Mouse (Mus musculus): ENCODE measurements around the gene Actn4.

The Actn4 gene

DNA sequence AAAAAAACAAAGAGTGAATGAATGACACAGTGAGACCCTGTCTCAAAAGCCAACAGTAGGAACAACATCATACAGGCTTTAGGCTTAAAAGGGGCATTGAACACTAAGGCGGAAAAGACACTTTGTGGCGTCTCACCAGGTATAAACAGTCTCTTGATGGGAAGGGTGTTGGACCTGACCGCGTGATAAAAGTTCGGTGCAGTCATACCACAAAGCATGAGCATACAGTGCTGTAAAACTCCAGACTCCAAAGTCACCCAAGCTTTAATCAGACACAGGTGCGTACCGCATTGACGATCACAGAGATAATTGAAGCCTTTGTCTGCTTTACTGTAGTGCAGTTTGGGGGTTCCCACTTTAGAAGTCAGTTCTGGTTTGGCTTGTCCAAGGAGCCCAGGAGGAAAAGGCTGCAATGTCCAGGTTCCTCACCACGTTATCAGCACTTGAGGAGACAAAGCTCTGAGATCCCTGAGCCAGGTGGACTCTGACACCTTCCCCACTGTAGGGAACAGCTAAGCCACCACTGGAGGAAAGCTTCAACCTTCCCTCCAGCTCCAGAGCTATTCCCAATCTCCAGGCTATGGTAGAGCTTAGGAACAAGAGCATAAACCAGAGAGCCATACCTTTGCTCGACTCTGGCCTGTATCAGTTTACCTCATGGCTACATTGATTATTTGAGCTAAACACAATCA lies 11.6 kb downstream of the Actn4 start:
- no peak for DNase-seq (ENCODE audit: low spot score in 2 of 2)

DNA sequence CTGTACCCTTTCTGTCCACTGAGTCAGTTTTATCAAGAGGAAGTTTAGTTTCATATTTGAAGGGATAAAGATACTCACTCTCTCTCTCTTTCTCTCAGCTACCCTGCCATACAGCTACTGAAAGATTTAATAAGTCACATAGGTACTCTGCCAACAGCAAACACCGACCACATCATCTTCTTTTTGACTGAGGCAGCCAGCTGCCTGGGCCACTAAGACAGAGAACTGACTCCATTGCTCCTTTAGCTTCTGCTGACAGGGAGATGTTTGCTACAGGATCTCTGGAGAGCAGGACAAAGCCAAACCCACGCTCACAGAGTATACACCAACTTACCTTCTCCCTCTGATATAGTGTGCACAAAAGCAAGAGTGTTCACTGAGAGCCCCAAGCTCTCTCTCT lies 12.8 kb downstream of the Actn4 start:
- DNase-seq (ENCODE audit: low spot score in 2 of 2), result no peak

DNA sequence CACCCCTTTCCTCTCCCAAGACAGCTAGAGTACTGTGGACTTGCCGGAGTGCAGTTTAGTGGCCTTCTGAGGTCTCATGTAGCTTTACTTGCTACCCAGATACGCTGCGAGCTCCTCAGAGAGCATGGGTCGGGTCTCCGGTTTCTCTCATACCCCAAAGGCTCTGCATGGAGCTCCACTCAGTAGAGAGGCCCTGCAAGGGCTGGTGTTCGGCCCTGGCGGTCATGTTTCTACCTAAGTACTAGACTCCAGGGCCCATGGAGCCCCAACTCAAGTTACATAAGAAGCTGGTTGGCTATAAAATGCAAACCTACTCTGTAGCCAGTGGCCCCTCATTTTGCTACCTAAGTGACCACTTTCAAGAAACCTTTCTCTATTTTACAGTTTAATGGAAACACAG lies 13.4 kb downstream of the Actn4 start:
- no peak for DNase-seq (ENCODE audit: low spot score in 2 of 2)

DNA sequence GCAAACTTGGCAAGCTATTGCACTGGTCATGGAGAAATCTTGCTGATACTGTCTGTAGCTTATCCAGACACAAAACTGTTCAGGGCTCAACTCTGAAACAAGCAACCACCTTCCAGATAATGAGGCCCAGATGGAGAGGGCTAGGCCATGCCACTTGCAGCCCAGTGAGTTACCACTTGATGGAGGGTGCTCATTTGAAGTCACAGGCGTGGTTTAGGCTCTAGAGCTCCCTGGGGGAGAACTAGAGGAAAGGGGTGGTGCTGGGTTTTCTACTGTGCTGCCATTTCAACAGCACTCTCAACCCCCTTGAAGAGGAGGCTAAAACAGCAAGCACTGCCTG lies 15.9 kb downstream of the Actn4 start:
- DNase-seq (ENCODE audit: low spot score in 2 of 2), result no peak

DNA sequence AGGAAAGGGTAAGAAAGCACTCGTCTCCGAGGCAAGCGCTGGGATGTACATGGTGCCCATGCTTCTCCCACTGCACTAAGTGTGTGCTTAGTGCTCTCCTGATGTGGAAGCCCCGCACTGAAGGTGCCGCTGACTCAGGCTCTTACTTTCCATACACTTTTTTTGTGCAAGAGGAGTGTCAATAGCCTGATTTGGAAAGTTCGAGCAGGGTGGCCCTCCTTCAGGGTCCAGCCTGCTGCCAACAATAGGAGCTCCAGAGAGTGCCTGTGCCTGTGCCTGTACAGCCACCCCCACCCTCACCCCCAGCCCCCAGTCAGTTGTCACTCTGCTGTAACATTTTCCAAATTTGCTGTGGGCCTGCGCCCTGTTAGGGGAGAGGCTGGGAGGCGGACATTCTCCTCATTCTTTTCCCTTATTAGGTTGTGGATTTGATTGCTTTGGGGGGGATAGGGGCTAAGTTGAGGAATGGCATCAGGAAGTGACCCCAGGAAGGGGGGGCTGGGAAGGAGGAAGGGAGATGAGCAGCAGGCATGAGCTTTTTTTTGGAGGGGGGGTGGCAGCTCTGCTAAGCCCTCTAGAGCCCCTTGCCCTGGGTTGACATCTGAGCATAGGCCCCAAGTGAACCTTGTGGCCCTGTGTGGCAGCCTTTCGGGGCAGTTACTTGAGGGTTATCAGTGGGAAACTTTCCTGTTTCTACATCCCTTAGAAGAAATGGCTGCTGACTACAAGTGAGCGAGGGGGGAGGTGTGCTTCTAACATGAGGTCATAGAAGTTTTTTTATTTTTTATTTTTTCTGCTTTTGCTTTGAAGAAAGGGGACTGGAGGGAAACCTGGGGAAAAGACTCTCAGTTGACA lies 16.5 kb downstream of the Actn4 start:
- DNase-seq (ENCODE audit: low spot score in 2 of 2), result no peak

DNA sequence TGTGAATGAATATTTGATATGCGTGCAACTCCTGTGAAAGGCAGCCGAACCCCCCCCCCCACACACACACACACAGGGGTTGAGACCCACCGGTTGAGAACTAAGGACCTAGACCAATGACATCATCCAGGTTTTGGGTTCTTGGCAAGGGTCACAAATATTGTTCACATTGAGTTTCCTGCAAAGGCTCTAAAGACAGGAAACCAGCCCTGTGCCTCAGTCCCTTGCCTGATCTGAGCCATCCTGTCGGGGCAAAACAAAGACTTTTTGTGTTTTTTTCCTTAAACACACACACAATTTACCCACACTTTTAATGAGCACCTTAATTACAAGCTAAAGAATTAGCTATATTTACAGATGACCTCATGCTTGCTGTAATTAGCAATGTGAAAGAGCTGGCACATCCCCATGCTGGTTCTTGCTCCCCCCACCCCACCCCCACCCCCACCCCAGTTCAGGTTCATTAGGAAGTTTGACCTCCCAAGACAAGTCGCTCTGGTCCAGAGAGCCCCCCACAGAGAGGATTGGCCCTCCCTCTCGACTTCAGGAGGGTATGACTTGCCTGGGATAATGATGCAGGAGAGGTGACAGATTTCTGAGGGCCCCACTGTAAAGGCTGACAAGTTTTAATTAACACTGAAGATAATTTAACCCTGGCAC lies 17.3 kb downstream of the Actn4 start:
- DNase-seq (ENCODE audit: low spot score in 2 of 2), result no peak

DNA sequence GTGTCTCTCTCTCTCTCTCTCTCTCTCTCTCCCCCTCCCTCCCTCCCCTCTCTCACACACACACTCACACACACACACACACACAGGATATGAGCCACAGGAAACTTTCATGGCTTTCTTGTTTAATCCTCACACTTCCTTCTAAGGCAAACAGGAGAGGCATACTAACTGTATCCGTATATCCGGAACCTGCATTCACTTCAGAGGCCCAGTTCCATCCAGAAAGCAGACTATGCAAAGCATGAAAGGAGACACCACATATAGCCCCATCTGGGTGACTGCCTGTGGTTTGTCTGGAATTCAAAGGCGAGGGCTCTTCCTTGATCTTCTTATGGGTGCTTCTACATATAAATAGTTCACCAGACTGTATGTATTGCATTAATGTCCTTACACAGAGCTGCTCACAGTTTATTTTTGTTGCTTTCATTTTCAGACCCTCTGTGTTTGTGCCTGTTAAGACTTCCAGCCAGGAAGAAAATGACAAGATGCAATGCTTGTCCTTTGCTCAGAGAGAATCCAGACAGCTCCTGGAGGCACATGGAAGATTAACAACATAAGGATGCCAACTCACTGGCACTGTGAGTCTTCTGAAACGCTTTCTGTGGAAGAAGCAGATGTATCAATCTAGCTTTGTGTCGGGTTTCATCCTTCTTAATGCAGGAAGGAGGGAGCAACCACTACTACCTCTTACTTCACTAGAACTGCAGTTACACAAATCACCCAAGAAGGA lies 18.5 kb downstream of the Actn4 start:
- no peak for DNase-seq (ENCODE audit: low spot score in 2 of 2)

DNA sequence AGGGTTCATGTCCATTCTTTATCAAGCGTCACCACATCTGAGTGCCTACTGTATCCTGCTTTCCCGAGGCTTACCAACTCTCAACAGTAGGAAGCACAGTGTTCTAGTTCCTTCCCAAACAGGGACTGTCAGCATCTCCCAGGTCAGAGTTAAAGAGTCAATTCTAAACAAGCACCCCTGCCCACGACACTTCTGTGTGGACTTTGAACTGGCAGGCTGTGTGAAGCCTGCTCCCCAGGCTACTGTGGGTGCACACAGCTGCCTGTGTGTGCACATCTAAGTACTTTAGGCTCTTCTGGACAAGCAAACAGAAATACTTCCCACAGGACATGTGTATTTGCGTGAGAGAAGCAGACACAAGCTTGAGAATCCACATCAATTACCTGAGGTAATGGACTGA lies 20.6 kb downstream of the Actn4 start:
- DNase-seq (ENCODE audit: low spot score in 2 of 2), result no peak

DNA sequence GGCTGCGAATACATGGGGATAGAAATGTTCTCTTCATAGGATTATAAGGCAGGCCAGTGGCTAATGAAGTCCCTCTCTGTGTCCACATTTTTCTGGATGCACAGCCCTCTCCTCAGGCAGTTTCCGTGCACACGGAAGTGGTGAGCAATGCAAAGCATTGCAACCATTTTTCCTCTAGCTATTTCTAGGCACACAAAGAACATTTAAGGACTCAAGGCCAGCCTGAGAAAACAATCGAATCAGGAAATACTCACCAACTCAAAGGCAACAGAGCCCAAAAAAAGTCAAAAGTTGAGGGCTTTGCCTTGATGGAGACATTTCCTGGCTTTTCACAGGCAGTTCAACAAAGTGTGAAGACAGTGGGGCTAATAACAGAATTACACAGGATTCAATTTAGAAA lies 21.0 kb downstream of the Actn4 start:
- no peak for DNase-seq (ENCODE audit: low spot score in 2 of 2)

DNA sequence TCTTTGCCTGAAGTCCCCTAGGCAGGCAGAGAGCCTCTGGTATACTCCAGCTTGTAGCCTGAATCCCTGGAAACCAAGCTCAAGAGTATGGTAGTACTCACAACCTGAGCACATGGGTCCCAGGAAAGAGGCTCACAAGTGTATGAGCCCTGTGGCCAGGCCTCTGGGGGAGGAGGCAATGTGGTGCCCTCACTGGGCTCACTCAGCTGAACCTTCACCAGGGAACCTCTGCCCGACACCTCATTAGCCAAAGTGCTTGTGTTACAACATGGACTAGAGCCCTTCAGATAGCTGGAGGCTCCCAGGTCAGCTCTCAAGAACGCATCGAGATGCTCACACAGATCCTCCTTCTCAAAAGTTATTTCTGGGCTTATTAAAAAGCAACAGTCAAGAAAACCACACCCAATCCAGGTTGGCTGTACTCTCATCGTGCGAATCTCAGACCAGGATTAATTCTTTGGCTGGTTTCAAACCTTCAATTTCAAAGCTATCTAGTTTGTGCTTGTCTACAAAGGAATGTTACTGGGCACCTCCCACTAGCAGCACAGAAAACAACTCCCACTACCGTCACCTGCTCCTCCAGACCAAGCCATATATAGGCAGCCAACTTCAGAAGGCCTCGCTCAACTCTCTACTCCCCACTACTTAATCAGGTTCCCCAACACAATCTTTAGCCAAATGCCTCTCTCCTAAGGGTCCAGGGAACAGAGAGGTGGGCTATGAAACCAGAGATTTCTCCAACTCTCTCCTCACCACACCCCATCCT lies 22.5 kb downstream of the Actn4 start:
- no peak for DNase-seq (ENCODE audit: low spot score in 2 of 2)

DNA sequence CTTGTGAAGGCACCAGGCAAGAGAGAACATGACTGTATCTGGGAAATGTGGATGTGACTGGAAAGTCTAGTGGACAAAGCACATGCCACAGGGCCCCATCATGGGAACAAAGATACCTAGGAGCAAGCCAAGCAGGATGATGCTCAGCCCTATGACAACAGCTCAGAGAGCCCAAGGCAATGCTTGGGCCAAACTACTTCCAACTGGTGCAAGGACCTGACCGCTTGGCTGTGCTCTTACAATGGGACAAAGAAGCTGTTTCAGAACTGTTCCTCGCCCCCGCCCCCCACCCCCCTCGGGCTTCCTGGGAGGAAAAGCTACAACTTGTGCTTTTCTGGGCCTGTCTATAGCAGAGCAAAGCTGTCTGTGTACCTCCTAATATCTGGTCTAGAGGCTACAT lies 23.5 kb downstream of the Actn4 start:
- no peak for DNase-seq (ENCODE audit: low spot score in 2 of 2)

DNA sequence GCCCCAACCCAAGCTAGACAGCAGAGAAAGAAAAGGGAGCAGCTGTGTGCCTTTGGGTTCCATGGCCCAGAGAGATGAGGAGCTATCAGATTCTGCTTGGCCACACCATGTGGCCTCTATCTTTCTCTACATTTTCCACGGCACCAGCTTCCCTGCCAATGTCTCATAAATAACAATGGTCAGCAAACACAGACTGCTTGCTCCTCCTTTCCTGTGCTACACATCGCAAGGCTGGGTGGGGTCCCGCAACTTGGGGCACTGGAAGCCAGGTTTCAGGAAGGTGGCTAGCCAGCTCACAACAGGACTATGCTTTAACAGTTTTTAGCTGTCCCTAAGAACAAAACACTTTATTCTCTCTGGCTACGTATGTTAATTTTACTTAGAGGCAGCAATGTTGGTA lies 25.4 kb downstream of the Actn4 start:
- no peak for DNase-seq (ENCODE audit: low spot score in 2 of 2)

DNA sequence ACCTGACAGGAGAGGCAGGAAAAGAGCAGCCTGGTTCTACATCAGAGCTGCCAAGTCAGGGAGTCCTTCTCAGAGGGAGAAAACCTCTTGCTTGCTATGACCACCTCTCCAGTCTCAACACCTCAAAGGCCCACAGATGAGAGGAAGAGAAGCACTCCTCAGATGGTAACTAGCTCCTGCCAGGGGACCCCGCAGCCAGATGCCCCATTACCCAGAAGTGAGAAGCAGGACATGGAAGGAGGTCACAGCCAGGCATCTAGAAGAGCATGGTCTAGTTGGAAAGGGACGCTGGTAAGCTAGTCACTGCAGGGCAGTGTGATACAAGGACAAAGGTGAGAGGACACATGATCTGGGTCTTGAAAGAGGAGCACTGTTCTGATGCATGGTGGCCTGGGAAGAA lies 28.3 kb downstream of the Actn4 start:
- DNase-seq (ENCODE audit: low spot score in 2 of 2), result no peak

DNA sequence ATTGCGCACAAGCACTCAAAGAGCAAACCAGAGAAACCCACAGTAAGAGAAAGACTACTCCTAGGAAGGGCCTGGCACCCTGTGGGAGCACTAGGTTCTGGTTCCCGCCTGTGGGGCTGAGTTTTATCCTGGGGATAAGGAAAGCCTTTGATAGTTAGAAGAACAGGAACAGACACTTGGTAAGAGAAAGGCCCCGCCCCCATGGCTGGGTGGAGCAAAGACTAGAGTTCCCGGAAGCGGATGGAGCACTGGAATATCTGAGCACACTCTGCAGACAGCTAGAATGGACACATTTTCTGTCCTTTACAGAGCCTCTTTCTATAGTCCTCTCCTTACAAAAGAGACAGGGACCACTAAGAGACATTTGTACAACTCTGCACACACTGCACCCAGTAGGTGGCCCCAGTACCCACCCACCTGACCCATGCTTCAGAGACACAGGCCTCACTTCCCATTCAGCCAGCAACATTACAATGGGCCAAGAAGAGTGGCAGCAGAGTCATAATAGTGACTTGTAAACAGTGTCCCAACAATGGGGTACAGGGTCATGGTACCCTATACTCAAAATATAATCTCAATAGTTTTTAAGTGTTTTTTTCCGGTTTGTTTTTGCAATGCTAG lies 29.6 kb downstream of the Actn4 start:
- DNase-seq (ENCODE audit: low spot score in 2 of 2), result no peak

DNA sequence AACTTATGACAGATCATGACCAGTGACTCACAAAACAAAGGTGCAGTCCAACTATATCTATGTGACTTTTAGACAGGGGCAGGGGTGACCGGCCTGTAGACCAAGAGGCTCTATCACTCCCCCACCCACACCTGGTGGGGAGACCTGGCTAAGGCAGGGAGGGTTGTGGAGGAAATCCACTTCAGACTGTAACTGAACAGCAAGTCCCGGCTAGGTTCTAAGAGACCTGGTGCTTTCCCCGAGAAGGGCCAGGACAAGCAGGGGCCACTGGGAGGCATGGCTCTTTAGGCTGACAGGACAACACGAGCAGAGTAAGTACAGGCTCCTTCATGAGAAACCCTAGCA lies 30.5 kb downstream of the Actn4 start:
- DNase-seq (ENCODE audit: low spot score in 2 of 2), result no peak

DNA sequence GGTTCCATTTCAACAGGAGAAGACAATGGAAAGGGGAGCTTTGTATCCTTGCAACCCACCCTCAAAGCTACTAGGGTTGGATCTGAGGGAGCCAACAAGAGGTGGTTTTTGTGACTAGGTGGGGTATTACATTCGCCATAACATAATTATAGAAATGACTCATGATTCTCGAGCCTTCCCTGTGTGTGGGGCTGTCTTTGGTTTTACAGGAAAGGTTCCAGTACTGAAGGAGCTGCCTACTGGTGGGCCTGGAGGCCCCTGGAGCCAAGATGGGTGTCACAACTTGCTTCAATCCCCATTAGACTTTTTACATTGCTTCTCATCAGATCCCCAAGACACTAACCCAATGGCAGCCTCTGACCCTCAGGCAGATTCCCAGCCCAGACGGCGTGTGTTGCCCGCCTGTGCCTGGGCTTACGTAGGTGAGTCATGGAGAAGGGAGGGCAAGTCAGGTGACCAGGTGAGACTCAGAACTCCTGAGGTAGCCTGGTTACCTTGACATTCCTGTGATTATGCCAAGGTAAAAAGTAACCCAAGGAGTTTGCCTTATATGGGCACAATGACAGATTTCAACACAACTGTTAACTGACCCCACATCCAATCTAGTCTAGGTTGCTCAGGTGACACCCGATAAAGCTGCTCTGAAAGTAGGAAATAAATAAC lies 31.0 kb downstream of the Actn4 start:
- DNase-seq (ENCODE audit: low spot score in 2 of 2), result no peak

DNA sequence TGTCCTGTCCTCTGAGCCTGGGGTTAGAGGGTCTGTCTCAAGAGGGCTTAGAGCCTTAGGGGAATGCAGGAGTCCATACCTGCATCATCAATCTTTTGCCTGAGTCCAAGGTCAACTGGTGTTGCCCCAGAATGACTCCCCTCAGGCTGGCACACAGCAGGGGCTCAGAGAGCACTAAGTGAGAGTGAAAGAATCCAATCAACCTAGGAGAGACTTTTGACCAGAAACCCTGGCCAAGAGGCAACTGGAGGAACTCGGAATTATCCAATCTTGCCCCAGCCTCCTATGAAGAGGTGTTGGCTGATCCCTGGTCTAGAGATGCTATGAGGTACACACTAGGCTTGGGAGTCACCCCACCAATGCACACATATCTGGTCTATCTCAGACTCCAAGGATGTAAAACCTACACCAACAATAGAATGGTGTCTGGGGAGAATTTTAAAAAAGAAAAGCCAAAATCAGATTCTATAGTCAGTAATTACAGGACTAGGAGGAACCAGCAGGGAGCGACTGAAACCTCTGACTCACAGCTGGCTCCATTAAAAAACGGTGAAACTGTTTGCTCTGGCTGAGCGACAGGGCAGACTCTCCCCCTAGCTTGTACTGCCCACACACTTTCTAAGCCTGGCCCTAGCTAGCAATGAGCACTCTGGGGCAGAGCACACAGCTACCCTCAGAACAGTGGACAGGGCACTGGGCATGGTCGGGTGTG lies 31.7 kb downstream of the Actn4 start:
- DNase-seq (ENCODE audit: low spot score in 2 of 2), result no peak

DNA sequence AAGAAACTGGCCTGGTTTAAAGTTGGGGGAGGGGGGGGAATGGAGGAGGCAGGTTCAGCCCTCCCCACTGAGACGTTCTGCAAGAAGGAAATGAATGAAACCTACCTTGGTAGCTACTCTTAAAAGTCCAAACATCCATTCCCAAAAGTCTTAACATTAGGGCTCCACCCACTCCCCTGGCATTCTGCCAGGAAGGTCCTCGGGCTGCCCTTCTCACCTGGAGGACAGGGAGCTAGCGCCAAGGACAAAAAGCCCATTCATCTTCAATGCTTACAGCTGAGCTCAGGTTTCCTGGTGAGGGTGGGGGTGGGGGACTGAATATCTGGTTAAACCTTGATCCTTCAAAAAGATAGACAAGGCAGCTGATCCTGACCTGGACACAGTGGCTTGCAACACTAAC lies 32.8 kb downstream of the Actn4 start:
- DNase-seq (ENCODE audit: low spot score in 2 of 2), result no peak

DNA sequence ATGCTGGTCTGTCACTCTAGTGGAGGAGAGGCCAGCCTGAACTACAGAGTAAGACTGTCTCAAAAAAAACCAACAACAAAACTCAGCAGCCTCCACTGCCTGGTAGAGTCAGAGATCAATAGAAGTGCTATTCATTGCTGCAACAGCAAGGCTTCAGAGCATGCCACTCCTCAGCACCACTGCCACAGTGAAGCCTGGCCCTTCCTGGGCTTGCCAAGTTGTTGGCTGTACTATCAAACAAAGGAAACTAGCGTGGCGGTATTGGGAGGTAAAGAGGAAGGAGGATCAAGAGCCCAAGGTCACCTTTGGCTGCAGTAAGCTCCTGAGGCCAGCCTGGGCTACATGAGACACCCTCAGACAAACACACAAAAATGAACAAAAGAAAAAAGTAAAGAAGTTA lies 36.0 kb downstream of the Actn4 start:
- DNase-seq (ENCODE audit: low spot score in 2 of 2), result no peak

DNA sequence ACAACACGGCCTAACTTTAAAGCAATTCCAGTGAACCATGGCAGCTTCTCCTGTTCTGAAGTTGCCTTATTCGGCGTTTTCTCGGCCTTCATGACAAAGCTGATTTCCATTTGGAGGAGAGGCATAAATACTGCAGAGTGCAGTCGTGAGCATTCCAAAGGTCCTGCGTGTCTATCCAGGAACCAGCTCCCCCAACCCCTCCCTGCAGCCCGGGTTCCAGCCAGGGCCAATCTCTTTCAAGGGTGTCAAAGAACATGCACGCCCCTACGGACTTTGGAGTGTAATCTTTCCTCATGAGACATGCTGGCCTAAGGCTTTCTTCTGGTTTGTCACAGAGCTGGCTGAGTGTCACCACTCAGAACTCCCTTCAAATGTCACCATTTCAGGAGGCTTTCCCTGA lies 36.8 kb downstream of the Actn4 start:
- DNase-seq (ENCODE audit: low spot score in 2 of 2), result peak; percentile 80 to 85
